8 mouse cellular contexts compared by ENCODE assay signal in the genomic region with DNA sequence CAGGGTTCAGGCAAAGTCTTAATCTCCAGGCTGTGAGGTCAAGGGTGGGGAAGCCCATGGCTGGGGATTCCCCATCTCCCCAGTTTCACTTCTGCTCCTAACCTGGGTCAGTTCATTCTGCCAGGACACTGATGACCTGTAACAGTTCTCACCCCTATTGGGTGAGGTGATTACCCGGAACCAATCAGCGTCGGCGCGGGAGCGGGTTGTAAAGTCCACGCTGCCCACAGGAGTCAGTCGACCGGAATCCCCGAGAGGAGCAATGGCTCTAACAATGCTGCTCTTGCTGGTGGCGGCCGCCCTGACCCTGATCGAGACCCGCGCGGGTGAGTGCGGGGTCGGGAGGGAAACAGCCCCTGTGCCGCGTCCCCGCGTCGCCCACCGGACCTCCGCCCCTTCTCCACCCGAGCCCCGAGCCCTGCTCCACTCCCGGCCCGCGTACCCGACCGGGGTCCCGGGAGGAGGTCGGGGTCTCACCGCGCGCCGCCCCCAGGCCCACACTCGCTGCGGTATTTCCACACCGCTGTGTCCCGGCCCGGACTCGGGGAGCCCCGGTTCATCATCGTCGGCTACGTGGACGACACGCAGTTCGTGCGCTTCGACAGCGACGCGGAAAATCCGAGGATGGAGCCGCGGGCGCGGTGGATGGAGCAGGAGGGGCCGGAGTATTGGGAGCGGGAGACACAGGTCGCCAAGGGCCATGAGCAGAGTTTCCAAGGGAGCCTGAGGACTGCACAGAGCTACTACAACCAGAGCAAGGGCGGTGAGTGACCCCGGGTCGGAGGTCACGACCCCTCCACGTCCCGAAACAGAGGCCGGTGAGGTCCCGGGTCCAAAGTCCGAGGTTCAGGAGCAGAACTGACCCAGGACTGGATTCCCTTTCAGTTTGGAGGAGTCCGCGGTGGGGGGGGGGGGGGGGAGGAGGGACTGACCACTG. TPM values are rescaled to one million over a fixed set of nuclear protein-coding genes. Genes with fewer than 3 reads are reported as not detected.
DNase-seq lines count a peak whose midpoint lies in the region; ATAC-seq and TF ChIP-seq lines count a peak whose summit lies in the region.
"Not testable (repeated sequence)": the region's sequence is repeated elsewhere in the genome, so short reads cannot be mapped to it uniquely, and the experiment has no call there.

No protein-coding gene starts in this region.

- peaks cover 13% of the 10 kb centered on the region for H3K27me3 ChIP-seq in forebrain, embryonic 13.5 days
- H3K27me3 ChIP-seq in heart, postnatal 0 days (ENCODE audit: control insufficient read depth, insufficient read depth, low read length); kidney, adult 2 months (replicated peaks; ENCODE audit: control insufficient read depth, insufficient read depth, low read length); liver, adult 2 months (ENCODE audit: control insufficient read depth, insufficient read depth, low read length): not testable (repeated sequence)

- peak; percentile 44 for DNase-seq in CD4-positive, CD25-positive, alpha-beta regulatory T cell, adult 2 months (ENCODE audit: low read depth, low spot score)
- DNase-seq in heart, postnatal 0 days (ENCODE audit: low spot score) = not testable (repeated sequence)
- peak; percentile 47 for DNase-seq in kidney, adult 2 months
- peak; percentile 18 for DNase-seq in liver, adult 2 months (ENCODE audit: extremely low read depth, low read depth, low spot score)

- peak overlapping the region; percentile 52 for H3K4me2 ChIP-seq in forebrain, embryonic 13.5 days
- peak overlapping the region; percentile 44 for H3K4me2 ChIP-seq in heart, postnatal 0 days (ENCODE audit: low read depth, low read length)

- not testable (repeated sequence) for TF ChIP-seq EP300 in heart, postnatal 0 days (IDR thresholded peaks at IDR 0.05; ENCODE audit: low read depth)

- ATAC-seq in forebrain, embryonic 13.5 days = peak; percentile 36; the same call in 1 of the 2 replicates
- peak; percentile 74 for ATAC-seq in heart, postnatal 0 days (ENCODE audit: insufficient read depth, low read depth)
- peak; percentile 99 for ATAC-seq in megakaryocyte progenitor cell, adult 5-6 weeks (replicated peaks; ENCODE audit: poor library complexity)

- WGBS in forebrain, embryonic 13.5 days = 3% methylated on average over 57 of the region's 75 CpGs
- WGBS in heart, postnatal 0 days = 3% methylated on average over 40 of the region's 75 CpGs
- 2% methylated on average over 61 of the region's 75 CpGs for WGBS in kidney, adult 2 months
- under 1% methylated on average over 47 of the region's 75 CpGs for WGBS in liver, adult 2 months
- 2% methylated on average over 58 of the region's 75 CpGs for WGBS in olfactory bulb, adult 2 months

- TF ChIP-seq POLR2A in kidney, adult 2 months (IDR thresholded peaks at IDR 0.05; ENCODE audit: low read depth, low read length); liver, adult 2 months (IDR thresholded peaks at IDR 0.05; ENCODE audit: extremely low read depth, insufficient read depth, low read length); olfactory bulb, adult 2 months (IDR thresholded peaks at IDR 0.05; ENCODE audit: insufficient read depth, low read depth, low read length): not testable (repeated sequence)

- not testable (repeated sequence) for H3K79me2 ChIP-seq in liver, adult 2 months (ENCODE audit: control insufficient read depth, insufficient read depth, low read length)

- H3K9ac ChIP-seq in forebrain, embryonic 13.5 days; heart, postnatal 0 days (replicated peaks; ENCODE audit: low read depth, low read length): not testable (repeated sequence)
- peak overlapping the region; percentile 69 for H3K9ac ChIP-seq in liver, adult 2 months (ENCODE audit: low read depth, low read length)

- not testable (repeated sequence) for H3K36me3 ChIP-seq in forebrain, embryonic 13.5 days (ENCODE audit: poor library complexity, severe bottlenecking); heart, postnatal 0 days (replicated peaks; ENCODE audit: control insufficient read depth, insufficient read depth, low read length); kidney, adult 2 months (ENCODE audit: control insufficient read depth, insufficient read depth, low read length); liver, adult 2 months (ENCODE audit: control insufficient read depth, insufficient read depth, low read length)

- H3K4me1 ChIP-seq in brown adipose tissue, adult 24 weeks (ENCODE audit: control insufficient read depth, insufficient read depth, insufficient read length, low read length); forebrain, embryonic 13.5 days; heart, postnatal 0 days (ENCODE audit: control insufficient read depth, insufficient read depth); kidney, adult 2 months (ENCODE audit: control insufficient read depth, insufficient read depth, low read length); liver, adult 2 months (ENCODE audit: control insufficient read depth, insufficient read depth, low read length); olfactory bulb, adult 2 months (ENCODE audit: control insufficient read depth, insufficient read depth, low read length): not testable (repeated sequence)

- H3K9me3 ChIP-seq in forebrain, embryonic 13.5 days (replicated peaks); heart, postnatal 0 days (replicated peaks; ENCODE audit: control insufficient read depth, low read length): not testable (repeated sequence)

- peak overlapping the region; percentile 64 for H3K4me3 ChIP-seq in brown adipose tissue, adult 24 weeks (ENCODE audit: insufficient read depth, low read depth, low read length)
- peak overlapping the region; percentile 24 for H3K4me3 ChIP-seq in forebrain, embryonic 13.5 days
- peak overlapping the region; percentile 21; the same call in 1 of the 2 replicates for H3K4me3 ChIP-seq in heart, postnatal 0 days (ENCODE audit: low read depth, low read length)
- peak overlapping the region; percentile 34 for H3K4me3 ChIP-seq in kidney, adult 2 months (ENCODE audit: insufficient read depth, low read depth, low read length)
- H3K4me3 ChIP-seq in liver, adult 2 months (ENCODE audit: insufficient read depth, low read depth, low read length) = peak overlapping the region; percentile 60
- H3K4me3 ChIP-seq in olfactory bulb, adult 2 months (ENCODE audit: insufficient read depth, low read depth, low read length) = peak overlapping the region; percentile 22

- not testable (repeated sequence) for TF ChIP-seq CTCF in heart, postnatal 0 days (IDR thresholded peaks at IDR 0.05; ENCODE audit: low read depth); kidney, adult 2 months (conservative IDR thresholded peaks at IDR 0.05; ENCODE audit: insufficient read depth, insufficient read length, low read depth, low read length); liver, adult 2 months (IDR thresholded peaks at IDR 0.05; ENCODE audit: low read depth, low read length); olfactory bulb, adult 2 months (IDR thresholded peaks at IDR 0.05; ENCODE audit: insufficient read depth, low read depth, low read length)

- not testable (repeated sequence) for H3K27ac ChIP-seq in brown adipose tissue, adult 24 weeks (replicated peaks; ENCODE audit: low read depth, low read length); forebrain, embryonic 13.5 days; heart, postnatal 0 days (ENCODE audit: low read depth); kidney, adult 2 months (ENCODE audit: insufficient read depth, low read depth, low read length); liver, adult 2 months (replicated peaks; ENCODE audit: insufficient read depth, low read depth, low read length); olfactory bulb, adult 2 months (ENCODE audit: insufficient read depth, low read depth, low read length)

RNA-seq across cellular contexts. Expression of gene H2-Q4, which starts 14.7 kb away (rescaled TPM):
- 12.3 and 19.2 TPM in 2 replicates for polyA plus RNA-seq in brown adipose tissue, adult 24 weeks (2012; ENCODE audit: insufficient read depth, insufficient read length, missing spikeins)
- 0.89 and 1.2 TPM in 2 replicates for polyA plus RNA-seq in forebrain, embryonic 13.5 days (2015; fragmentation: Nextera tagmentation; extraction: Ambion mirVana)
- total RNA-seq in heart, postnatal 0 days (2014; rRNA removed; ENCODE audit: low replicate concordance) = 6.9 and 19.7 TPM in 2 replicates
- polyA plus RNA-seq in heart, postnatal 0 days (2015; fragmentation: Nextera tagmentation; extraction: Ambion mirVana) = 2.2 and 2.8 TPM in 2 replicates
- polyA plus RNA-seq in kidney, adult 2 months (2012; rRNA removed) = 48.1 and 55.9 TPM in 2 replicates
- 31.5 and 32.7 TPM in 2 replicates for total RNA-seq in liver, adult 2 months (2014; rRNA removed)
- polyA plus RNA-seq in liver, adult 2 months (2012; rRNA removed) = 36.2 and 61.8 TPM in 2 replicates
- 10.6 and 18.1 TPM in 2 replicates for total RNA-seq in megakaryocyte progenitor cell, adult 5-6 weeks (2015)
- 24.4 and 31.4 TPM in 2 replicates for total RNA-seq in megakaryocyte progenitor cell, adult 5-6 weeks (2017)
- not detected in 2 replicates for polyA plus RNA-seq in olfactory bulb, adult 2 months (2012; ENCODE audit: insufficient read depth, insufficient read length, low replicate concordance, missing spikeins)

RNA-seq across cellular contexts. Expression of gene H2-Q6, which starts 30.5 kb away (rescaled TPM):
- 6.4 and 9.4 TPM in 2 replicates for polyA plus RNA-seq in brown adipose tissue, adult 24 weeks (2012; ENCODE audit: insufficient read depth, insufficient read length, missing spikeins)
- 0.22 and 0.43 TPM in 2 replicates for polyA plus RNA-seq in forebrain, embryonic 13.5 days (2015; fragmentation: Nextera tagmentation; extraction: Ambion mirVana)
- 0.19 and 1.8 TPM in 2 replicates for total RNA-seq in heart, postnatal 0 days (2014; rRNA removed; ENCODE audit: low replicate concordance)
- 0.26 TPM in 2 replicates for polyA plus RNA-seq in heart, postnatal 0 days (2015; fragmentation: Nextera tagmentation; extraction: Ambion mirVana)
- polyA plus RNA-seq in kidney, adult 2 months (2012; rRNA removed) = 72.1 and 84.0 TPM in 2 replicates
- total RNA-seq in liver, adult 2 months (2014; rRNA removed) = 11.4 and 13.2 TPM in 2 replicates
- 18.2 and 40.0 TPM in 2 replicates for polyA plus RNA-seq in liver, adult 2 months (2012; rRNA removed)
- total RNA-seq in megakaryocyte progenitor cell, adult 5-6 weeks (2015) = 23.3 and 37.3 TPM in 2 replicates
- 25.6 and 40.7 TPM in 2 replicates for total RNA-seq in megakaryocyte progenitor cell, adult 5-6 weeks (2017)
- polyA plus RNA-seq in olfactory bulb, adult 2 months (2012; ENCODE audit: insufficient read depth, insufficient read length, low replicate concordance, missing spikeins) = not detected in 2 replicates

RNA-seq across cellular contexts. Expression of gene H2-Q7, which starts 44.8 kb away (rescaled TPM):
- polyA plus RNA-seq in brown adipose tissue, adult 24 weeks (2012; ENCODE audit: insufficient read depth, insufficient read length, missing spikeins) = 9.1 and 23.4 TPM in 2 replicates
- 2.1 and 2.5 TPM in 2 replicates for polyA plus RNA-seq in forebrain, embryonic 13.5 days (2015; fragmentation: Nextera tagmentation; extraction: Ambion mirVana)
- not detected in 2 replicates for total RNA-seq in heart, postnatal 0 days (2014; rRNA removed; ENCODE audit: low replicate concordance)
- polyA plus RNA-seq in heart, postnatal 0 days (2015; fragmentation: Nextera tagmentation; extraction: Ambion mirVana) = 1.1 TPM in 2 replicates
- polyA plus RNA-seq in kidney, adult 2 months (2012; rRNA removed) = 112 and 139 TPM in 2 replicates
- 40.7 and 56.7 TPM in 2 replicates for total RNA-seq in liver, adult 2 months (2014; rRNA removed)
- 58.1 and 212 TPM in 2 replicates for polyA plus RNA-seq in liver, adult 2 months (2012; rRNA removed)
- 41.7 and 63.1 TPM in 2 replicates for total RNA-seq in megakaryocyte progenitor cell, adult 5-6 weeks (2015)
- total RNA-seq in megakaryocyte progenitor cell, adult 5-6 weeks (2017) = 23.7 and 30.0 TPM in 2 replicates
- not detected in 2 replicates for polyA plus RNA-seq in olfactory bulb, adult 2 months (2012; ENCODE audit: insufficient read depth, insufficient read length, low replicate concordance, missing spikeins)

RNA-seq across cellular contexts. Expression of gene H2-Q2, which starts 52.1 kb away (rescaled TPM):
- polyA plus RNA-seq in brown adipose tissue, adult 24 weeks (2012; ENCODE audit: insufficient read depth, insufficient read length, missing spikeins) = not detected in 2 replicates
- polyA plus RNA-seq in forebrain, embryonic 13.5 days (2015; fragmentation: Nextera tagmentation; extraction: Ambion mirVana) = 0.14 and 0.15 TPM in 2 replicates
- not detected in 2 replicates for total RNA-seq in heart, postnatal 0 days (2014; rRNA removed; ENCODE audit: low replicate concordance)
- 0.14 and 0.22 TPM in 2 replicates for polyA plus RNA-seq in heart, postnatal 0 days (2015; fragmentation: Nextera tagmentation; extraction: Ambion mirVana)
- polyA plus RNA-seq in kidney, adult 2 months (2012; rRNA removed) = 2.1 and 2.4 TPM in 2 replicates
- 0.81 and 1.2 TPM in 2 replicates for total RNA-seq in liver, adult 2 months (2014; rRNA removed)
- polyA plus RNA-seq in liver, adult 2 months (2012; rRNA removed) = 0.37 and 0.75 TPM in 2 replicates
- total RNA-seq in megakaryocyte progenitor cell, adult 5-6 weeks (2015) = not detected in 2 replicates
- not detected in 2 replicates for total RNA-seq in megakaryocyte progenitor cell, adult 5-6 weeks (2017)
- polyA plus RNA-seq in olfactory bulb, adult 2 months (2012; ENCODE audit: insufficient read depth, insufficient read length, low replicate concordance, missing spikeins) = not detected in 2 replicates

Comparison
In these comparisons a context has a peak if more than half of its experiments do, and no peak if none do; other contexts are left out.
1. ATAC-seq: peak in every context shown above with its lines; median percentile 99 in megakaryocyte progenitor cell, adult 5-6 weeks; 74 in heart, postnatal 0 days; 36 in forebrain, embryonic 13.5 days.